Mouse (Mus musculus) forebrain, embryonic 11.5 days (tissue): ENCODE results near the gene Phb2. TPM values are rescaled to one million over a fixed set of nuclear protein-coding genes. Genes with fewer than 3 reads are reported as not detected.

Experiments
- ATAC-seq: fragments of 200-750 bp; cut with Nextera tagmentation; replicated peaks from 2 replicates; pipeline ENCODE4 v1.8.0; 2017; ENCODE audit warnings: moderate TSS enrichment; ENCODE audit not compliant: low FRiP score
- DNase-seq: peaks from one replicate; pipeline ENCODE4 v3.0.0-alpha.2; 2017; ENCODE audit warnings: low spot score
- H3K27ac ChIP-seq: fragments of 300-500 bp; sonication (generic); 2 replicates; pipeline ENCODE4 v1.5.1; 2014; ENCODE audit warnings: low read depth, low read length
- H3K27me3 ChIP-seq: fragments of 300-500 bp; sonication (generic); 2 replicates; pipeline ENCODE4 v1.6.1; 2014; ENCODE audit warnings: mild to moderate bottlenecking, low read length, mixed read lengths; ENCODE audit not compliant: control insufficient read depth, insufficient read depth
- H3K36me3 ChIP-seq: fragments of 300-500 bp; sonication (generic); 2 replicates; pipeline ENCODE4 v1.6.1; 2014; ENCODE audit warnings: mild to moderate bottlenecking, low read length, moderate library complexity, mixed read lengths; ENCODE audit not compliant: control insufficient read depth, insufficient read depth
- H3K4me1 ChIP-seq: fragments of 300-500 bp; sonication (generic); replicated peaks from 2 replicates; pipeline ENCODE4 v1.6.1; 2014; ENCODE audit warnings: low read length, mixed read lengths; ENCODE audit not compliant: control insufficient read depth, insufficient read depth
- H3K4me2 ChIP-seq: fragments of 300-500 bp; sonication (generic); 2 replicates; pipeline ENCODE4 v1.6.1; 2014; ENCODE audit warnings: low read depth, mild to moderate bottlenecking, low read length, moderate library complexity, mixed read lengths; ENCODE audit not compliant: severe bottlenecking
- H3K4me3 ChIP-seq: fragments of 300-500 bp; sonication (generic); 2 replicates; pipeline ENCODE4 v1.5.1; 2014; ENCODE audit warnings: low read depth, low read length
- H3K9ac ChIP-seq: fragments of 300-500 bp; sonication (generic); 2 replicates; pipeline ENCODE4 v1.6.1; 2014; ENCODE audit warnings: low read length
- H3K9me3 ChIP-seq: fragments of 300-500 bp; sonication (generic); 2 replicates; pipeline ENCODE4 v1.6.1; 2016; ENCODE audit warnings: low read length, mixed read lengths; ENCODE audit not compliant: control insufficient read depth
- WGBS: fragments of 180-500 bp; shearing (Covaris S2); extraction: QIAGEN DNeasy Blood & Tissue Kit; methylation state at CpG from one replicate; pipeline ENCODE4 v1.1.7; 2014; 5-methylcytosine and 5-hydroxymethylcytosine counted together
- polyA plus RNA-seq: library from polyadenylated mRNA; unstranded; fragments of >200 nt; fragmentation: Nextera tagmentation; extraction: Ambion mirVana; gene quantifications from 2 replicates; pipeline ENCODE4 v1.2.1, GENCODE M21; 2014

Phb2 gene
- polyA plus RNA-seq, 1 experiment from 2014 or later: 376 TPM

- under 1% methylated on average over 42 of the region's 100 CpGs for WGBS
- Histone ChIP-seq H3K9me3 (no peaks in the 10 kb centered on the region), H3K36me3 (no peaks in the 10 kb centered on the region; the same call in 1 of the 2 replicates), H3K4me2 (peak within 1 kb of the TSS; percentile 75), H3K27me3 (no peaks in the 10 kb centered on the region), H3K4me1 (peaks cover 28% of the 10 kb centered on the region), H3K27ac (peak within 1 kb of the TSS; percentile 94), H3K4me3 (peak within 1 kb of the TSS; percentile 87), H3K9ac (peak within 1 kb of the TSS; percentile 95)
- DNase-seq (peak; percentile 87), ATAC-seq (peak; percentile 68)
Measured at GRCm38 (mm10) chr6:124755831-124756595, 43.9 kb downstream of the Phb2 start, which contains the start of the genes Gm45234 and Atn1. Gene Gm45234, minus strand, starts transcription at chr6:124756021. Gene Atn1, minus strand, starts transcription at chr6:124756524.

DNA sequence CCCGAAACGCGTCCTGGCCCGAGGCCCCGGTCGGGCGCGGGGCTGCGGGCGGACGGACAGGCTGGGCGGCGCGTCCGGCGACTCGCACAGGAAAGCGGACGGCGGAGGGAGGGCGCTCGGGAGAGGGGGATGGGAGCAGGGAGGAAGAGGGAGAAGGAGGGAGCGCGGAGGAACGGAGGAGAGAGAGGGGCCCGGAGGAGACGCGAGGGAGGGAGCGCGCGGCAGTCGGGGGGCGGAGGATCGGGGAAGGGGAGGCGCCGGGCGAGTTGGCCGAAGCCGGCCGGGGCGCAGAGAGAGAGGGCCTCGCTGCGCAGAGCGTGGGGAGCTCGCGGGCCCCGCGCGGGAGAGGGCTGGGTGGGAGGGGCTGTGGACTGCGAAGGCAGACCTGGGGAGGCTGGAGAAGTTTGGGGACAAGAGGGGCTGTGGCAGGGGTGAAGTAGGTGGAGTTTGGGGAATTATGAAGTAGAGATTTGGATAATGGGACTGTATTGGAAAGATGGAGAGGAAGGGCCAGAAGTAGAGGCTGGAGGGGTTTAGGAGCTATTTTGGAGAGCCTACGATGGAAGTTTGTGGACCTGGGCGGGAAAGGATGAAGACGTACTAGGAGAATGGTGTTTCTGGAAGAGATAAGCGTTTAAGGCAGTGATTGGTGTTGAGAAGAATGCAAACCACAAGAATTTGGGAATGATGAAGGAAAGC, 44.7 kb downstream of the Phb2 start:
- Histone ChIP-seq H3K27ac (peak overlapping the region; percentile 94), H3K4me2 (peak overlapping the region; percentile 75), H3K27me3 (no peaks in the 10 kb centered on the region), H3K36me3 (no peaks in the 10 kb centered on the region), H3K9ac (peak overlapping the region; percentile 95), H3K9me3 (no peaks in the 10 kb centered on the region), H3K4me3 (peak overlapping the region; percentile 87), H3K4me1 (peaks cover 28% of the 10 kb centered on the region)
- WGBS: under 1% methylated on average over 47 of the region's 54 CpGs
- peak; percentile 68 for ATAC-seq
- DNase-seq: peak; percentile 92

- no peak for ATAC-seq
- Histone ChIP-seq H3K4me1 (peaks cover 28% of the 10 kb centered on the region), H3K27ac (peak overlapping the region; percentile 94), H3K4me3 (peak overlapping the region; percentile 87), H3K27me3 (no peaks in the 10 kb centered on the region), H3K9me3 (no peaks in the 10 kb centered on the region), H3K4me2 (peak overlapping the region; percentile 75), H3K9ac (peak overlapping the region; percentile 95), H3K36me3 (no peaks in the 10 kb centered on the region)
- peak; percentile 60 for DNase-seq
- 7% methylated on average over 5 of the region's 5 CpGs for WGBS
Measured at GRCm38 (mm10) chr6:124757351-124757880, 45.3 kb downstream of the Phb2 start.

- Histone ChIP-seq H3K27ac (peak overlapping the region; percentile 94), H3K4me2 (peak overlapping the region; percentile 75), H3K27me3 (no peaks in the 10 kb centered on the region), H3K4me3 (peak overlapping the region; percentile 87), H3K36me3 (no peaks in the 10 kb centered on the region), H3K4me1 (peaks cover 28% of the 10 kb centered on the region), H3K9ac (peak overlapping the region; percentile 95), H3K9me3 (no peaks in the 10 kb centered on the region)
- ATAC-seq (peak; percentile 18), DNase-seq (peak; percentile 63)
- 28% methylated on average over 5 of the region's 5 CpGs for WGBS
Measured at GRCm38 (mm10) chr6:124757909-124758848, 46.0 kb downstream of the Phb2 start.

- Histone ChIP-seq H3K36me3 (no peaks in the 10 kb centered on the region), H3K9ac (peak overlapping the region; percentile 2; the same call in 1 of the 2 replicates), H3K27ac (peak overlapping the region; percentile 94), H3K4me3 (no peak overlapping the region), H3K4me1 (peaks cover 28% of the 10 kb centered on the region), H3K4me2 (peak overlapping the region; percentile 24; the same call in 1 of the 2 replicates), H3K27me3 (no peaks in the 10 kb centered on the region), H3K9me3 (no peaks in the 10 kb centered on the region)
- DNase-seq: no peak
- 55% methylated on average over 2 of the region's 2 CpGs for WGBS
- ATAC-seq: no peak
Measured at GRCm38 (mm10) chr6:124758849-124759232, 46.7 kb downstream of the Phb2 start.

GRCm38 (mm10) chr6:124759259-124759658, 47.1 kb downstream of the Phb2 start:
- DNase-seq (peak; percentile 90), ATAC-seq (peak; percentile 23; the same call in 1 of the 2 replicates)
- H3K27ac ChIP-seq: peak overlapping the region; percentile 94; the same call in 1 of the 2 replicates
- no peaks in the 10 kb centered on the region for H3K27me3 ChIP-seq
- peaks cover 28% of the 10 kb centered on the region for H3K4me1 ChIP-seq
- 0 out of 2 replicates have a peak overlapping the region, but pooled peaks have one; percentile 24 for H3K4me2 ChIP-seq
- 6% methylated on average over 5 of the region's 5 CpGs for WGBS
- no peaks in the 10 kb centered on the region for H3K9me3 ChIP-seq
- peak overlapping the region; percentile 2; the same call in 1 of the 2 replicates for H3K9ac ChIP-seq
- H3K36me3 ChIP-seq: no peaks in the 10 kb centered on the region
- H3K4me3 ChIP-seq: no peak overlapping the region

- H3K9ac ChIP-seq: no peak overlapping the region
- H3K27ac ChIP-seq: no peak overlapping the region
- whole genome bisulfite sequencing: 88% methylated on average over 7 of the region's 7 CpGs
- H3K4me2 ChIP-seq: no peak overlapping the region
- no peak overlapping the region for H3K4me3 ChIP-seq
- H3K27me3 ChIP-seq: peaks cover 4% of the 10 kb centered on the region; the same call in 1 of the 2 replicates
- H3K36me3 ChIP-seq: no peaks in the 10 kb centered on the region
- no peaks in the 10 kb centered on the region for H3K9me3 ChIP-seq
- no peak for DNase-seq
- peaks cover 5% of the 10 kb centered on the region; the same call in 1 of the 2 replicates for H3K4me1 ChIP-seq
- no peak for ATAC-seq
Measured at GRCm38 (mm10) chr6:124765951-124766350, 53.8 kb downstream of the Phb2 start.
